Mouse (Mus musculus) kidney, embryonic 14.5 days (tissue): ENCODE measurements around the gene Lyplal1. TPM values are rescaled to one million over a fixed set of nuclear protein-coding genes. Genes with fewer than 3 reads are reported as not detected.

Experiments used
- ATAC-seq: fragments of 200-750 bp; cut with Nextera tagmentation; 2 replicates; pipeline ENCODE4 v1.8.0; 2017; ENCODE audit warnings: moderate number of reproducible peaks, mild to moderate bottlenecking, moderate TSS enrichment, moderate library complexity; ENCODE audit not compliant: low FRiP score, low TSS enrichment
- H3K27ac ChIP-seq: fragments of 300-500 bp; sonication (generic); 2 replicates; pipeline ENCODE4 v1.5.1; 2014; ENCODE audit warnings: low read depth, mild to moderate bottlenecking, low read length, moderate library complexity, mixed read lengths
- H3K27me3 ChIP-seq: fragments of 300-500 bp; sonication (generic); 2 replicates; pipeline ENCODE4 v1.6.1; 2014; ENCODE audit warnings: mild to moderate bottlenecking, low read length; ENCODE audit not compliant: control insufficient read depth, insufficient read depth
- H3K36me3 ChIP-seq: fragments of 300-500 bp; sonication (generic); 2 replicates; pipeline ENCODE4 v1.6.1; 2014; ENCODE audit warnings: low read length, mixed read lengths; ENCODE audit not compliant: control insufficient read depth, insufficient read depth
- H3K4me1 ChIP-seq: fragments of 300-500 bp; sonication (generic); 2 replicates; pipeline ENCODE4 v1.6.1; 2014; ENCODE audit warnings: low read length, mixed read lengths; ENCODE audit not compliant: control insufficient read depth, insufficient read depth
- H3K4me2 ChIP-seq: fragments of 300-500 bp; sonication (generic); replicated peaks from 2 replicates; pipeline ENCODE4 v1.6.1; 2014; ENCODE audit warnings: low read depth, mild to moderate bottlenecking, low read length
- H3K4me3 ChIP-seq: fragments of 300-500 bp; sonication (generic); 2 replicates; pipeline ENCODE4 v1.5.1; 2014; ENCODE audit warnings: mild to moderate bottlenecking, low read length
- H3K9ac ChIP-seq: fragments of 300-500 bp; sonication (generic); 2 replicates; pipeline ENCODE4 v1.6.1; 2014; ENCODE audit warnings: low read depth, mild to moderate bottlenecking, low read length, moderate library complexity
- H3K9me3 ChIP-seq: fragments of 300-500 bp; sonication (generic); 2 replicates; pipeline ENCODE4 v1.6.1; 2016; ENCODE audit warnings: low read length; ENCODE audit not compliant: control insufficient read depth
- WGBS: fragments of 180-500 bp; shearing (Covaris S2); extraction: QIAGEN DNeasy Blood & Tissue Kit; methylation state at CpG from one replicate; pipeline ENCODE4 v1.1.7; 2014; 5-methylcytosine and 5-hydroxymethylcytosine counted together
- polyA plus RNA-seq: library from polyadenylated mRNA; unstranded; fragments of >200 nt; fragmentation: Nextera tagmentation; extraction: Ambion mirVana; gene quantifications from 2 replicates; pipeline ENCODE4 v1.2.1, GENCODE M21; 2014

Lyplal1 gene
- polyA plus RNA-seq, 1 experiment from 2014 or later: 27.0 TPM

- H3K9me3 ChIP-seq: no peaks in the 10 kb centered on the region
- H3K27ac ChIP-seq: no peak overlapping the region
- 92% methylated on average over 8 of the region's 8 CpGs for WGBS
- no peaks in the 10 kb centered on the region for H3K4me1 ChIP-seq
- ATAC-seq: no peak
- H3K9ac ChIP-seq: no peak overlapping the region
- no peak overlapping the region for H3K4me3 ChIP-seq
- no peak overlapping the region for H3K4me2 ChIP-seq
- H3K27me3 ChIP-seq: no peaks in the 10 kb centered on the region
- no peaks in the 10 kb centered on the region for H3K36me3 ChIP-seq
Observed at GRCm38 (mm10) chr1:186128940-186129339, 11.8 kb upstream of the Lyplal1 start.

GRCm38 (mm10) chr1:186126313-186126862 is 9.3 kb upstream of the Lyplal1 start:
- 71% methylated on average over 6 of the region's 6 CpGs for WGBS
- H3K4me1 ChIP-seq: no peaks in the 10 kb centered on the region
- H3K27me3 ChIP-seq: no peaks in the 10 kb centered on the region
- H3K27ac ChIP-seq: no peak overlapping the region
- no peak for ATAC-seq
- H3K4me3 ChIP-seq: no peak overlapping the region
- no peak overlapping the region for H3K9ac ChIP-seq
- H3K9me3 ChIP-seq: no peaks in the 10 kb centered on the region
- H3K36me3 ChIP-seq: no peaks in the 10 kb centered on the region
- H3K4me2 ChIP-seq: no peak overlapping the region

GRCm38 (mm10) chr1:186123690-186124089 is 6.6 kb upstream of the Lyplal1 start:
- Histone ChIP-seq H3K4me3 (no peak overlapping the region), H3K9me3 (no peaks in the 10 kb centered on the region), H3K9ac (no peak overlapping the region), H3K36me3 (no peaks in the 10 kb centered on the region), H3K4me1 (no peaks in the 10 kb centered on the region), H3K4me2 (no peak overlapping the region), H3K27me3 (no peaks in the 10 kb centered on the region), H3K27ac (no peak overlapping the region)
- ATAC-seq: no peak

- WGBS: 46% methylated on average over 5 of the region's 5 CpGs
Observed at GRCm38 (mm10) chr1:186119856-186120255, 2.7 kb upstream of the Lyplal1 start.

DNA sequence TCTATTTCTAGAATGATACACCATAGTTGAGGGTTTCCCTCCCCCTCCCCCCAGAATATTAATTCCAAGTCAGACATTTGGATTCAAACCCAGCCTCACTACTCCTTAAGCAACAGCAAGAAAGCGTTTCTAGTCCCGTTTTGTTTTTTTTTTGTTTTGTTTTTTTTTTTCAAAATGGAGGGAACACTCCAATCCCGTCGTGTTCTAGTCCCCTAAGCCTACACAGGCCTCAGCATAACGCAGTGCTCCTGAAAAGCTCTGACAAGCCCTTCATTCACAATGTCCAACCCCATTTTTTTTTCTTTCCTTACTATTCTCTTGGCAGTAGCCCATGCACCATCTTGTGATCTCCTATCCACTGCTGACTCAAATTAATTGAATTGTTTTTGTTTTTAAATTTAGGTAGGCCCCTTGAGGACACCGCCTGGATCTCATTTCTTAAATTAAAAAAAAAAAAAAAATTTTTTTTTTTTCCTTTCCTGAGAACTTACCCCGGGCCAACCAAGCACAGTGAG is 967 bp downstream of the Lyplal1 start:
- Histone ChIP-seq H3K27me3 (no peaks in the 10 kb centered on the region), H3K4me1 (peaks cover 4% of the 10 kb centered on the region; the same call in 1 of the 2 replicates), H3K27ac (no peak overlapping the region), H3K4me3 (peak overlapping the region; percentile 62; the same call in 1 of the 2 replicates), H3K9ac (no peak overlapping the region), H3K9me3 (no peaks in the 10 kb centered on the region), H3K36me3 (no peaks in the 10 kb centered on the region), H3K4me2 (peak overlapping the region; percentile 84)
- WGBS: 80% methylated on average over 7 of the region's 7 CpGs
- no peak for ATAC-seq

More at GRCm38 (mm10) chr1:186119856-186120255, 2.7 kb upstream of the Lyplal1 start:
- H3K27ac ChIP-seq: no peak overlapping the region
- no peak overlapping the region for H3K4me3 ChIP-seq
- ATAC-seq: no peak
- no peaks in the 10 kb centered on the region for H3K27me3 ChIP-seq
- no peak overlapping the region for H3K9ac ChIP-seq
- peaks cover 4% of the 10 kb centered on the region; the same call in 1 of the 2 replicates for H3K4me1 ChIP-seq
- H3K9me3 ChIP-seq: no peaks in the 10 kb centered on the region
- H3K4me2 ChIP-seq: no peak overlapping the region
- H3K36me3 ChIP-seq: no peaks in the 10 kb centered on the region

GRCm38 (mm10) chr1:186102313-186102712 is 14.8 kb downstream of the Lyplal1 start:
- Histone ChIP-seq H3K9ac (no peak overlapping the region), H3K27ac (no peak overlapping the region), H3K4me2 (no peak overlapping the region), H3K9me3 (no peaks in the 10 kb centered on the region), H3K27me3 (no peaks in the 10 kb centered on the region), H3K36me3 (no peaks in the 10 kb centered on the region), H3K4me1 (no peaks in the 10 kb centered on the region), H3K4me3 (no peak overlapping the region)
- 67% methylated on average over 8 of the region's 8 CpGs for WGBS
- no peak for ATAC-seq

- Histone ChIP-seq H3K27me3 (no peaks in the 10 kb centered on the region), H3K4me3 (no peak overlapping the region), H3K9me3 (no peaks in the 10 kb centered on the region), H3K9ac (no peak overlapping the region), H3K27ac (no peak overlapping the region), H3K4me1 (peaks cover 3% of the 10 kb centered on the region; the same call in 1 of the 2 replicates), H3K36me3 (no peaks in the 10 kb centered on the region), H3K4me2 (no peak overlapping the region)
- ATAC-seq: no peak
- 91% methylated on average over 2 of the region's 2 CpGs for WGBS
Observed at GRCm38 (mm10) chr1:186066266-186066897, 50.7 kb downstream of the Lyplal1 start.

DNA sequence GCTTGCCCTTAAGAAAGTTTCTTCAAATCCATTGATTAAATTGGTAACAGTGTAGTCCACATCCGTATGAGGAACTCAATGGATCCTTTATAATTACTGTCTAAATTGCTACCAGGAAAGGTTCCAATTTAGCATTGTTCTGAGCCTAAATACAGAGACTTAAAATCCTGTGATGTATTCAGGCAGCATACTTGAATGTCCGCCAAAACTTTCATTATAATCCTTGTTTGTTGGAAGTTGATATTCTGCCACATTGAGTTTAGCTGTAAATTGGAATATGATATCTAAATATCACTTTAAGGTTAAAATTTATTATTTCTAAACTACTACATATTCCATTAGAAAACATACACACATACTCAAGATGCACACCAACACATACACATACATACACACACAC is 57.1 kb downstream of the Lyplal1 start:
- 92% methylated on average over 2 of the region's 2 CpGs for WGBS
- H3K27me3 ChIP-seq: no peaks in the 10 kb centered on the region
- H3K9ac ChIP-seq: no peak overlapping the region
- no peaks in the 10 kb centered on the region for H3K9me3 ChIP-seq
- H3K36me3 ChIP-seq: no peaks in the 10 kb centered on the region
- no peak overlapping the region for H3K4me3 ChIP-seq
- no peak for ATAC-seq
- no peak overlapping the region for H3K4me2 ChIP-seq
- H3K27ac ChIP-seq: no peak overlapping the region
- H3K4me1 ChIP-seq: peaks cover 3% of the 10 kb centered on the region; the same call in 1 of the 2 replicates

GRCm38 (mm10) chr1:186054227-186054626 is 62.9 kb downstream of the Lyplal1 start:
- no peak overlapping the region for H3K4me3 ChIP-seq
- no peak overlapping the region for H3K4me2 ChIP-seq
- peak overlapping the region; percentile 15; the same call in 1 of the 2 replicates for H3K27ac ChIP-seq
- no peaks in the 10 kb centered on the region for H3K36me3 ChIP-seq
- H3K9me3 ChIP-seq: no peaks in the 10 kb centered on the region
- 57% methylated on average over 7 of the region's 7 CpGs for WGBS
- H3K27me3 ChIP-seq: no peaks in the 10 kb centered on the region
- H3K4me1 ChIP-seq: no peaks in the 10 kb centered on the region
- no peak for ATAC-seq
- no peak overlapping the region for H3K9ac ChIP-seq
